Mouse (Mus musculus) kidney, adult 2 months (tissue): ENCODE measurements around the gene Sept14. TPM values are rescaled to one million over a fixed set of nuclear protein-coding genes. Genes with fewer than 3 reads are reported as not detected.

Experiments
- DNase-seq: peaks from one replicate; pipeline ENCODE4 v3.0.0; 2021
- H3K27ac ChIP-seq: fragments of 200-500 bp; 2 replicates; pipeline ENCODE4 v1.5.1; 2012; ENCODE audit warnings: low read depth, low read length, control low read depth, inconsistent platforms; ENCODE audit not compliant: insufficient read depth
- H3K27me3 ChIP-seq: fragments of 200-500 bp; replicated peaks from 2 replicates; pipeline ENCODE4 v1.6.1; 2012; ENCODE audit warnings: mild to moderate bottlenecking, moderate library complexity, low read length, inconsistent platforms; ENCODE audit not compliant: control insufficient read depth, insufficient read depth
- H3K36me3 ChIP-seq: fragments of 200-500 bp; 2 replicates; pipeline ENCODE4 v1.6.1; 2012; ENCODE audit warnings: mild to moderate bottlenecking, moderate library complexity, low read length, inconsistent platforms; ENCODE audit not compliant: control insufficient read depth, insufficient read depth
- H3K4me1 ChIP-seq: fragments of 200-500 bp; 2 replicates; pipeline ENCODE4 v1.6.1; 2011; ENCODE audit warnings: low read length; ENCODE audit not compliant: control insufficient read depth, insufficient read depth
- H3K4me3 ChIP-seq: fragments of 200-500 bp; 2 replicates; pipeline ENCODE4 v1.5.1; 2011; ENCODE audit warnings: mild to moderate bottlenecking, low read depth, low read length, control low read depth; ENCODE audit not compliant: insufficient read depth
- CTCF ChIP-seq: fragments of 200-500 bp; conservative IDR thresholded peaks from 2 replicates; pipeline ENCODE4 v1.5.1; 2011; ENCODE audit warnings: low read depth, mild to moderate bottlenecking, control low read depth, low read length, moderate library complexity, mixed read lengths; ENCODE audit not compliant: insufficient read depth, insufficient read length
- POLR2A ChIP-seq: fragments of 200-500 bp; IDR thresholded peaks from one replicate; pipeline ENCODE4 v1.6.1; 2011; ENCODE audit warnings: low read depth, low read length, control low read depth
- WGBS: fragments of 180-500 bp; shearing (Covaris S2); methylation state at CpG from one replicate; pipeline ENCODE4 v1.1.7; 2018; 5-methylcytosine and 5-hydroxymethylcytosine counted together
- polyA plus RNA-seq: library from polyadenylated mRNA; depleted of rRNA; stranded (reverse); fragments of >200 nt; gene quantifications from 2 replicates; pipeline ENCODE4 v1.2.3, GENCODE M21; 2012; rRNA removed

Sept14 gene
- not detected in 2 replicates for polyA plus RNA-seq

GRCm38 (mm10) chr5:129708412-129708811 lies at the start of gene Sept14:
TSS of gene Sept14 (minus strand) at chr5:129708512.
- TF ChIP-seq POLR2A (no peak), CTCF (no peak)
- H3K36me3 ChIP-seq: no peaks in the 10 kb centered on the region
- no peak for DNase-seq
- H3K27me3 ChIP-seq: no peaks in the 10 kb centered on the region
- no peaks in the 10 kb centered on the region for H3K4me1 ChIP-seq
- H3K4me3 ChIP-seq: no peak within 1 kb of the TSS
- no peak within 1 kb of the TSS for H3K27ac ChIP-seq
- 70% methylated on average over 2 of the region's 2 CpGs for WGBS

DNA sequence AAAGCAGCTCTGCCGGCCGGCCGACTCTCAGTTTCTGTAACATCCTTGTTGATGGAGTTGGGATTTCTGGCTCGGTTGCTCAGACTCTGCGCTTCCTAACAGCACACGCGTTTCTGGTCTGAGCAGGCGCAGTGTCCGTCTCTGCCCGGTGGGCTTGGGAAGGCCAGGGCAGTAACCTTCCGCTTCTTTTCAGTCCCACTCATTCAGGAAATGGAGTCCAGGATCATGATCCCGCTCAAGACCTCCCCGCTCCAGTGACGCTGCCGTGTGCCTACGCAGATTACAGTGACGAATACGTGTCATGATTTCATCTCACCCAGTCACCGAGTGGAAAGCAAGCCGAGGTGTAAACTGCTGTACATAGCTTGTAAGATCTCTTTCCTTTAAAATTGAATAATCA lies 48.6 kb upstream of the Sept14 start:
- no peak overlapping the region for H3K4me3 ChIP-seq
- H3K27me3 ChIP-seq: no peaks in the 10 kb centered on the region
- peaks cover 2% of the 10 kb centered on the region; the same call in 1 of the 2 replicates for H3K36me3 ChIP-seq
- 92% methylated on average over 20 of the region's 20 CpGs for WGBS
- no peak for TF ChIP-seq POLR2A
- no peak for TF ChIP-seq CTCF
- no peak overlapping the region for H3K27ac ChIP-seq
- H3K4me1 ChIP-seq: peaks cover 12% of the 10 kb centered on the region
- no peak for DNase-seq

DNA sequence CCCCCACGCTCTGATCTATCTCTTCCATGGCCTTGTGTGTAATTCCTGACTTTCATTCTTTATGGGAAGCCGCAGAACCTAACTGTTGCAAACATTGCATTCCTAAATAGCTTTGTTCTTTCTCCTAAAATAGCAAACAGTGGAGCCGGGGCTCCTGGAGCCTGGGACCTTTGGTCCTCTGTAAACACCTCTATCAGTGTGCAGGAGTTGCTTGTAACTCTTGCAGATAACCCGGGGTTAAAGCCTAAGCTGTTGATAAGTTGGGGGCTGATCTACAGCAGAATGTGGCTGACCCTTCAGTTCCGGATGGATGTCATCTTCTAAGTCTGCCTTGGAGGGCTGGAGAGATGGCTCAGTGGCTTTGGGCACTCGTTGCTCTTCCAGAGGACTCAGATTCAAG lies 35.7 kb upstream of the Sept14 start:
- H3K27ac ChIP-seq: no peak overlapping the region
- peaks cover 3% of the 10 kb centered on the region for H3K36me3 ChIP-seq
- H3K27me3 ChIP-seq: no peaks in the 10 kb centered on the region
- 84% methylated on average over 6 of the region's 6 CpGs for WGBS
- H3K4me1 ChIP-seq: no peaks in the 10 kb centered on the region
- TF ChIP-seq CTCF (no peak), POLR2A (no peak)
- no peak for DNase-seq
- H3K4me3 ChIP-seq: no peak overlapping the region

GRCm38 (mm10) chr5:129742903-129743488 lies 34.7 kb upstream of the Sept14 start:
- 91% methylated on average over 7 of the region's 7 CpGs for WGBS
- no peak overlapping the region for H3K4me3 ChIP-seq
- DNase-seq: no peak
- no peak for TF ChIP-seq POLR2A
- no peak for TF ChIP-seq CTCF
- H3K36me3 ChIP-seq: peaks cover 3% of the 10 kb centered on the region; the same call in 1 of the 2 replicates
- no peak overlapping the region for H3K27ac ChIP-seq
- H3K4me1 ChIP-seq: no peaks in the 10 kb centered on the region
- H3K27me3 ChIP-seq: no peaks in the 10 kb centered on the region

DNA sequence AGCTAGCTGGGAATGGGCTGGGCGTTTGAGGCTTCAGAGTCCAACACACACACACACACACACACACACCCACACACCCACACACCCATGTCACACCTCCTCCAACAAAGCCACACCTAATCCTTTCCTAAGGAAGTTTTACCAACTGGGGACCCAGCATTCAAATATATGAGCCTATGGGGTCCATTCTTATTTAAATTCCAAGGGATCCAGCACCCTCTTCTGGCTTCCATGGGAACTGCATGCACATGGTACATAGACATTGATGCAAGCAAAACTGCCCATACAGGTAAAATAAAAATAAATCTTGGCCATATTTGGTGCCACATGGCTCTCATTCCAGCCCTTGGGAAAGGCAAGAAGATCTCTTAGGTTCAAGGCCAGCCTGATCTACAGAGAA lies 32.7 kb upstream of the Sept14 start:
- Histone ChIP-seq H3K27ac (no peak overlapping the region), H3K27me3 (no peaks in the 10 kb centered on the region), H3K4me3 (no peak overlapping the region), H3K4me1 (no peaks in the 10 kb centered on the region), H3K36me3 (no peaks in the 10 kb centered on the region)
- WGBS: 89% methylated on average over 1 of the region's 1 CpGs
- peak; percentile 56 for DNase-seq
- TF ChIP-seq CTCF (peak; percentile 27; the same call in 1 of the 2 replicates), POLR2A (no peak)

GRCm38 (mm10) chr5:129731021-129731420 lies 22.7 kb upstream of the Sept14 start:
- Histone ChIP-seq H3K4me3 (no peak overlapping the region), H3K27ac (no peak overlapping the region), H3K36me3 (no peaks in the 10 kb centered on the region), H3K4me1 (peaks cover 22% of the 10 kb centered on the region; the same call in 1 of the 2 replicates), H3K27me3 (no peaks in the 10 kb centered on the region)
- DNase-seq: no peak
- WGBS: 72% methylated on average over 5 of the region's 5 CpGs
- TF ChIP-seq CTCF: no peak
- TF ChIP-seq POLR2A: no peak

DNA sequence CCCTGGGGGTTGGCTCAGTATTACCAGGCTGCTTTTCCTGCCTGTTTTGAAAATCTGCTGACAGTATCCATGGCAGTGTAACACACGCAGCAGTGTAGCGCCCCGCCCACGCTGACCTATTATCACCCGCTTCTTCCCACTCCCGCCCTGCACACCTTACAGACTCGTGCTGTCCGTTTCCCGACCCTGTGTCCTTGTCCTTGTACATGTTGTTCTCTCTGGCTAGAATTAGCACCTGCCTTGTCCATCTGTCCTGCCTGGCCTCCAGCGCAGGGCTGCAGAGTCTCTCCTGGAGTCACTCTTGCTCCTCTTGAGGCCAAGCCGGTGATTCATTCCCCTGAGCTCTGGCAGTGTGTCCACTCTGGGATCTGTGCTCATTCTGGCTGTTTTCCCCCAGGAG lies 22.0 kb upstream of the Sept14 start:
- H3K4me3 ChIP-seq: no peak overlapping the region
- no peaks in the 10 kb centered on the region for H3K36me3 ChIP-seq
- DNase-seq: peak; percentile 56
- no peaks in the 10 kb centered on the region for H3K27me3 ChIP-seq
- TF ChIP-seq CTCF (no peak), POLR2A (no peak)
- 26% methylated on average over 11 of the region's 11 CpGs for WGBS
- peak overlapping the region; percentile 11; the same call in 1 of the 2 replicates for H3K27ac ChIP-seq
- H3K4me1 ChIP-seq: peaks cover 22% of the 10 kb centered on the region; the same call in 1 of the 2 replicates

DNA sequence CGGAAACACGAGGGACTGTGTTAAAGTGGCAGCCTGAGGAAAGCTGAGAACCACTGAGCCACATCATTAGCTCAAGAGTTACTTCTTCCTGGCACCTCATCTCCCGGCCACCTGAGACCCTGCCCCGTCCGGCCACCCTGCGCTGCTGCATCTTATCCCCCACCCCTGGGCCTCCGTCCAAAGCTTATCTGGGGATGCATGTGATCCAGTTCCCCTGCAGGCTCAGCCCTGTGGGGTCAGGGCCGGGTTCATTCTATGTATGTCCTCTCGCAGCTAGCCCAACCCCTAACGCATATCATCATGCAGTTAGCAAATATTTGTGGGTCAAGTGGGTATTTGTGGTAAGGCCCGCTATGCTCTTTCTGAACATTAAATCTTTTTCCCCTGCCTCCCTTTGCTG lies 21.0 kb upstream of the Sept14 start:
- Histone ChIP-seq H3K27ac (peak overlapping the region; percentile 5; the same call in 1 of the 2 replicates), H3K4me1 (peaks cover 22% of the 10 kb centered on the region; the same call in 1 of the 2 replicates), H3K36me3 (no peaks in the 10 kb centered on the region), H3K27me3 (no peaks in the 10 kb centered on the region), H3K4me3 (no peak overlapping the region)
- TF ChIP-seq POLR2A: no peak
- TF ChIP-seq CTCF: no peak
- WGBS: 24% methylated on average over 11 of the region's 11 CpGs
- DNase-seq: no peak
